Mouse (Mus musculus): ENCODE data around the gene Ptgis.

GRCm38 (mm10) chr2:167162516-167163021, 77.8 kb downstream of the Ptgis start:
- no peak for TF ChIP-seq CTCF (IDR thresholded peaks at IDR 0.05; ENCODE audit: low read depth, low read length)
- no peak for TF ChIP-seq TAL1 (conservative IDR thresholded peaks at IDR 0.05; ENCODE audit: low read depth, low read length)
- TF ChIP-seq GATA1 (IDR thresholded peaks at IDR 0.05; ENCODE audit: borderline replicate concordance, low read length) = no peak

All from G1E (cell line).